Mouse (Mus musculus) left cerebral cortex, postnatal 25 days (tissue): ENCODE measurements around the gene Rpl7a. TPM values are rescaled to one million over a fixed set of nuclear protein-coding genes. Genes with fewer than 3 reads are reported as not detected.

Source experiments
- DNase-seq, 2 experiments: peaks; one replicate each; pipeline ENCODE4 v3.0.0; 2022; ENCODE audit warnings: low spot score in 2 of 2, mixed read lengths in 1 of 2
- intact Hi-C: fragments of 180-260 bp; cut with DNase I; formaldehyde crosslinking; loops from one replicate; pipeline ENCODE4 v1.15.1; 2025
- total RNA-seq, 2 experiments: library from RNA; stranded (reverse); gene quantifications; 2 replicates each; pipeline ENCODE4 v1.2.3; 2021

Gene Rpl7a
- total RNA-seq, 2 experiments from 2014 or later, result 229 to 238 TPM

GRCm38 (mm10) chr2:26950411-26950810 is 39.8 kb downstream of the Rpl7a start:
- intact Hi-C loops, result no loop called here
- no peak for DNase-seq

- DNase-seq, result no peak
- intact Hi-C loops, result no loop called here
These were observed 40.9 kb downstream of the Rpl7a start for GRCm38 (mm10) chr2:26951346-26951905.

- DNase-seq, result no peak
- intact Hi-C loops, result no loop called here
These were observed 41.6 kb downstream of the Rpl7a start for GRCm38 (mm10) chr2:26952193-26952592.

- peak in 1 of 2 experiments; percentile 31 for DNase-seq
- intact Hi-C loops, result no loop called here
These were observed 42.3 kb downstream of the Rpl7a start for GRCm38 (mm10) chr2:26952866-26953265.

- intact Hi-C loops, result no loop called here
- DNase-seq, result no peak
These were observed 44.3 kb downstream of the Rpl7a start for GRCm38 (mm10) chr2:26954735-26955395.

GRCm38 (mm10) chr2:26956811-26957487 is 46.4 kb downstream of the Rpl7a start:
- no peak for DNase-seq
- intact Hi-C loops, result no loop called here

GRCm38 (mm10) chr2:26957488-26957859 is 46.9 kb downstream of the Rpl7a start:
- no peak for DNase-seq
- intact Hi-C loops, result no loop called here

- no peak for DNase-seq
- intact Hi-C loops, result no loop called here
These were observed 50.2 kb downstream of the Rpl7a start for GRCm38 (mm10) chr2:26960756-26961155.

Other genes with a start within 250 kb of the Rpl7a start
- gene Lcn4, start 239.5 kb upstream of the Rpl7a start, total RNA-seq, result not detected
- gene Abo, start 45.8 kb upstream of the Rpl7a start, total RNA-seq, result not detected
- 10 to 100 TPM; 23.4 to 28.0 TPM for gene Surf6, start 7.9 kb upstream of the Rpl7a start, total RNA-seq
- 10 to 100 TPM; 41.9 to 45.0 TPM for gene Med22, start 87 bp upstream of the Rpl7a start, total RNA-seq
- 10 to 100 TPM; 33.4 to 37.1 TPM for gene Surf2, start 5.6 kb downstream of the Rpl7a start, total RNA-seq
- gene Surf1, start 5.8 kb downstream of the Rpl7a start, total RNA-seq, result 10 to 100 TPM; 89.6 to 98.4 TPM
- gene Surf4, start 23.2 kb downstream of the Rpl7a start, total RNA-seq, result 10 to 100 TPM; 51.1 to 56.4 TPM
- under 1 TPM; 0.43 to 0.73 TPM for gene Stkld1, start 23.3 kb downstream of the Rpl7a start, total RNA-seq
- 10 to 100 TPM; 56.0 to 56.9 TPM for gene Rexo4, start 53.6 kb downstream of the Rpl7a start, total RNA-seq
- gene Adamts13, start 62.7 kb downstream of the Rpl7a start, total RNA-seq, result 1 to 10 TPM; 1.6 to 2.6 TPM
- gene Cacfd1, start 99.2 kb downstream of the Rpl7a start, total RNA-seq, result 10 to 100 TPM; 44.1 to 45.9 TPM
- gene Slc2a6, start 117.2 kb downstream of the Rpl7a start, total RNA-seq, result 10 to 100 TPM; 30.5 to 31.1 TPM
- gene Mymk, start 161.4 kb downstream of the Rpl7a start, total RNA-seq, result under 1 TPM; 0.32 to 0.60 TPM
- 10 to 100 TPM; 19.5 to 24.7 TPM for gene Adamtsl2, start 168.6 kb downstream of the Rpl7a start, total RNA-seq
- 100 to 1,000 TPM; 104 to 113 TPM for gene Fam163b, start 231.7 kb downstream of the Rpl7a start, total RNA-seq